In genomic region chr4:149445868-149446267, GRCm38 (mm10) we compare ENCODE assay signal across 8 mouse cellular contexts. TPM values are rescaled to one million over a fixed set of nuclear protein-coding genes. Genes with fewer than 3 reads are reported as not detected.
DNase-seq lines count a peak whose midpoint lies in the region; ATAC-seq and TF ChIP-seq lines count a peak whose summit lies in the region.

No protein-coding gene starts in this region.

- H3K27ac ChIP-seq in cerebellum, adult 2 months (ENCODE audit: insufficient read depth, low read length), result peak overlapping the region; percentile 80
- H3K27ac ChIP-seq in forebrain, embryonic 15.5 days (replicated peaks), result peak overlapping the region; percentile 97
- peak overlapping the region; percentile 94 for H3K27ac ChIP-seq in hindbrain, embryonic 16.5 days (ENCODE audit: low read depth, low read length)
- peak overlapping the region; percentile 97 for H3K27ac ChIP-seq in neural tube, embryonic 13.5 days (replicated peaks)

- peaks cover 4% of the 10 kb centered on the region for H3K4me1 ChIP-seq in cerebellum, adult 2 months (ENCODE audit: control insufficient read depth, insufficient read depth, low read length)
- peaks cover 22% of the 10 kb centered on the region for H3K4me1 ChIP-seq in forebrain, embryonic 15.5 days
- peaks cover 17% of the 10 kb centered on the region for H3K4me1 ChIP-seq in hindbrain, embryonic 16.5 days (ENCODE audit: control insufficient read depth, insufficient read depth, low read depth, low read length)
- peaks cover 21% of the 10 kb centered on the region for H3K4me1 ChIP-seq in neural tube, embryonic 13.5 days (replicated peaks)

- no peak overlapping the region for H3K4me3 ChIP-seq in cerebellum, adult 2 months (replicated peaks; ENCODE audit: insufficient read depth, low read depth, low read length)
- peak overlapping the region; percentile 45 for H3K4me3 ChIP-seq in forebrain, embryonic 15.5 days
- H3K4me3 ChIP-seq in hindbrain, embryonic 16.5 days (ENCODE audit: low read length), result peak overlapping the region; percentile 41; the same call in 1 of the 2 replicates
- H3K4me3 ChIP-seq in neural tube, embryonic 13.5 days, result peak overlapping the region; percentile 37

- no peak for TF ChIP-seq POLR2A in cerebellum, adult 2 months (IDR thresholded peaks at IDR 0.05; ENCODE audit: borderline replicate concordance, insufficient read depth, low read length)

- no peaks in the 10 kb centered on the region for H3K27me3 ChIP-seq in cerebellum, adult 2 months (ENCODE audit: control insufficient read depth, insufficient read depth, low read length)
- H3K27me3 ChIP-seq in forebrain, embryonic 15.5 days, result no peaks in the 10 kb centered on the region
- no peaks in the 10 kb centered on the region for H3K27me3 ChIP-seq in hindbrain, embryonic 16.5 days (replicated peaks; ENCODE audit: control insufficient read depth, insufficient read depth, low read length)
- no peaks in the 10 kb centered on the region for H3K27me3 ChIP-seq in neural tube, embryonic 13.5 days

- no peaks in the 10 kb centered on the region for H3K36me3 ChIP-seq in forebrain, embryonic 15.5 days
- H3K36me3 ChIP-seq in hindbrain, embryonic 16.5 days (ENCODE audit: control insufficient read depth, insufficient read depth, low read length), result no peaks in the 10 kb centered on the region
- H3K36me3 ChIP-seq in neural tube, embryonic 13.5 days, result no peaks in the 10 kb centered on the region

- H3K9ac ChIP-seq in forebrain, embryonic 15.5 days (replicated peaks), result no peak overlapping the region
- H3K9ac ChIP-seq in hindbrain, embryonic 16.5 days (ENCODE audit: low read depth, low read length), result no peak overlapping the region; the same call in 1 of the 2 replicates
- H3K9ac ChIP-seq in neural tube, embryonic 13.5 days, result peak overlapping the region; percentile 75

- no peak for TF ChIP-seq CTCF in cerebellum, adult 2 months (IDR thresholded peaks at IDR 0.05; ENCODE audit: borderline replicate concordance, insufficient read depth, low read depth, low read length)

- H3K4me2 ChIP-seq in forebrain, embryonic 15.5 days (replicated peaks), result peak overlapping the region; percentile 83
- peak overlapping the region; percentile 82 for H3K4me2 ChIP-seq in hindbrain, embryonic 16.5 days (ENCODE audit: low read length)
- peak overlapping the region; percentile 56 for H3K4me2 ChIP-seq in neural tube, embryonic 13.5 days

- no peaks in the 10 kb centered on the region for H3K9me3 ChIP-seq in forebrain, embryonic 15.5 days
- no peaks in the 10 kb centered on the region for H3K9me3 ChIP-seq in hindbrain, embryonic 16.5 days (ENCODE audit: control insufficient read depth, low read length)
- no peaks in the 10 kb centered on the region for H3K9me3 ChIP-seq in neural tube, embryonic 13.5 days

- peak; percentile 73 to 76 for DNase-seq in right cerebral cortex, postnatal 10 days (ENCODE audit: low spot score in 2 of 2)
- no peak for DNase-seq in right cerebral cortex, postnatal 36 days (ENCODE audit: low spot score in 2 of 2)
- peak; percentile 41 to 51 for DNase-seq in cerebellum, adult 2 months
- DNase-seq in lung, adult 18-20 months, result peak; percentile 26 to 47
- DNase-seq in layer of hippocampus, adult 8-10 months (ENCODE audit: low spot score in 2 of 2), result no peak

- 19% methylated on average over 11 of the region's 11 CpGs for WGBS in cerebellum, adult 2 months
- WGBS in forebrain, embryonic 15.5 days, result under 1% methylated on average over 11 of the region's 11 CpGs
- 4% methylated on average over 11 of the region's 11 CpGs for WGBS in hindbrain, embryonic 16.5 days
- WGBS in neural tube, embryonic 13.5 days, result 1% methylated on average over 11 of the region's 11 CpGs

- peak; percentile 44 for ATAC-seq in forebrain, embryonic 15.5 days (replicated peaks)
- ATAC-seq in hindbrain, embryonic 16.5 days, result peak; percentile 19; the same call in 1 of the 2 replicates
- ATAC-seq in neural tube, embryonic 13.5 days (ENCODE audit: low read depth), result peak; percentile 72

RNA-seq across cellular contexts. Expression of gene Rbp7, which starts 8.9 kb away (rescaled TPM):
- 0.54 and 0.74 TPM in 2 replicates for polyA plus RNA-seq in cerebellum, adult 2 months (2012; rRNA removed)
- not detected in 2 replicates for polyA plus RNA-seq in forebrain, embryonic 15.5 days (2015; fragmentation: Nextera tagmentation; extraction: Ambion mirVana)
- not detected in 2 replicates for polyA plus RNA-seq in hindbrain, embryonic 16.5 days (2015; fragmentation: Nextera tagmentation; extraction: Ambion mirVana)
- polyA plus RNA-seq in neural tube, embryonic 13.5 days (2015; fragmentation: Nextera tagmentation; extraction: Ambion mirVana), result not detected in 2 replicates
- not detected for total RNA-seq in layer of hippocampus, adult 8-10 months (2022)

RNA-seq across cellular contexts. Expression of gene Ube4b, which starts 19.3 kb away (rescaled TPM):
- 123 and 132 TPM in 2 replicates for polyA plus RNA-seq in cerebellum, adult 2 months (2012; rRNA removed)
- polyA plus RNA-seq in forebrain, embryonic 15.5 days (2015; fragmentation: Nextera tagmentation; extraction: Ambion mirVana), result 58.0 and 58.4 TPM in 2 replicates
- 47.4 and 58.6 TPM in 2 replicates for polyA plus RNA-seq in hindbrain, embryonic 16.5 days (2015; fragmentation: Nextera tagmentation; extraction: Ambion mirVana)
- 58.2 and 67.6 TPM in 2 replicates for polyA plus RNA-seq in neural tube, embryonic 13.5 days (2015; fragmentation: Nextera tagmentation; extraction: Ambion mirVana)
- 100 to 1,000 TPM in 2 of 4 experiments, 10 to 100 TPM in 2; 91.3 to 108 (median 97.6) TPM for total RNA-seq in layer of hippocampus, adult 8-10 months (2022)

RNA-seq across cellular contexts. Expression of gene Tmem274, which starts 31.3 kb away (rescaled TPM):
- 0.41 and 0.51 TPM in 2 replicates for polyA plus RNA-seq in cerebellum, adult 2 months (2012; rRNA removed)
- polyA plus RNA-seq in forebrain, embryonic 15.5 days (2015; fragmentation: Nextera tagmentation; extraction: Ambion mirVana), result 0.39 TPM in 1 of 2 replicates, not detected in the other
- polyA plus RNA-seq in hindbrain, embryonic 16.5 days (2015; fragmentation: Nextera tagmentation; extraction: Ambion mirVana), result 0.45 TPM in 1 of 2 replicates, not detected in the other
- polyA plus RNA-seq in neural tube, embryonic 13.5 days (2015; fragmentation: Nextera tagmentation; extraction: Ambion mirVana), result not detected in 2 replicates
- total RNA-seq in layer of hippocampus, adult 8-10 months (2022), result not detected

RNA-seq across cellular contexts. Expression of gene Nmnat1, which starts 39.1 kb away (rescaled TPM):
- 11.2 and 11.6 TPM in 2 replicates for polyA plus RNA-seq in cerebellum, adult 2 months (2012; rRNA removed)
- 10.5 and 12.8 TPM in 2 replicates for polyA plus RNA-seq in forebrain, embryonic 15.5 days (2015; fragmentation: Nextera tagmentation; extraction: Ambion mirVana)
- 7.7 and 9.1 TPM in 2 replicates for polyA plus RNA-seq in hindbrain, embryonic 16.5 days (2015; fragmentation: Nextera tagmentation; extraction: Ambion mirVana)
- polyA plus RNA-seq in neural tube, embryonic 13.5 days (2015; fragmentation: Nextera tagmentation; extraction: Ambion mirVana), result 8.7 and 11.0 TPM in 2 replicates
- 1 to 10 TPM; 6.0 to 9.0 (median 7.0) TPM for total RNA-seq in layer of hippocampus, adult 8-10 months (2022)

RNA-seq across cellular contexts. Expression of gene Lzic, which starts 39.2 kb away (rescaled TPM):
- 14.2 and 15.3 TPM in 2 replicates for polyA plus RNA-seq in cerebellum, adult 2 months (2012; rRNA removed)
- 47.9 and 51.0 TPM in 2 replicates for polyA plus RNA-seq in forebrain, embryonic 15.5 days (2015; fragmentation: Nextera tagmentation; extraction: Ambion mirVana)
- 42.2 TPM in 2 replicates for polyA plus RNA-seq in hindbrain, embryonic 16.5 days (2015; fragmentation: Nextera tagmentation; extraction: Ambion mirVana)
- 44.7 and 47.7 TPM in 2 replicates for polyA plus RNA-seq in neural tube, embryonic 13.5 days (2015; fragmentation: Nextera tagmentation; extraction: Ambion mirVana)
- total RNA-seq in layer of hippocampus, adult 8-10 months (2022), result 10 to 100 TPM; 16.4 to 18.2 (median 16.9) TPM

Comparison
In these comparisons a context has a peak if more than half of its experiments do, and no peak if none do; other contexts are left out.
1. DNase-seq: peak in right cerebral cortex, postnatal 10 days (2 of 2), cerebellum, adult 2 months (2 of 2) and lung, adult 18-20 months (2 of 2); none in right cerebral cortex, postnatal 36 days (0 of 2) and layer of hippocampus, adult 8-10 months (0 of 2).
2. ATAC-seq: peak in every context shown above with its lines; median percentile 72 in neural tube, embryonic 13.5 days; 44 in forebrain, embryonic 15.5 days; 19 in hindbrain, embryonic 16.5 days.
3. Peak in every context shown above with its lines, with median percentiles within 50 percentile points of each other: H3K27ac ChIP-seq and H3K4me2 ChIP-seq.